Mouse (Mus musculus) hindbrain, embryonic 16.5 days (tissue): ENCODE measurements around the gene Gm10490. TPM values are rescaled to one million over a fixed set of nuclear protein-coding genes. Genes with fewer than 3 reads are reported as not detected.
"Not testable (repeated sequence)": the region's sequence is repeated elsewhere in the genome, so short reads cannot be mapped to it uniquely, and the experiment has no call there.

ENCODE experiments used
- ATAC-seq: fragments of 200-750 bp; cut with Nextera tagmentation; 2 replicates; pipeline ENCODE4 v1.8.0; 2017; ENCODE audit warnings: moderate TSS enrichment, moderate library complexity
- H3K27ac ChIP-seq: fragments of 300-500 bp; sonication (generic); 2 replicates; pipeline ENCODE4 v1.5.1; 2014; ENCODE audit warnings: low read depth, mild to moderate bottlenecking, control low read depth, low read length, moderate library complexity
- H3K27me3 ChIP-seq: fragments of 300-500 bp; sonication (generic); replicated peaks from 2 replicates; pipeline ENCODE4 v1.6.1; 2014; ENCODE audit warnings: low read length; ENCODE audit not compliant: control insufficient read depth, insufficient read depth
- H3K36me3 ChIP-seq: fragments of 300-500 bp; sonication (generic); 2 replicates; pipeline ENCODE4 v1.6.1; 2014; ENCODE audit warnings: mild to moderate bottlenecking, low read length, moderate library complexity, mixed read lengths; ENCODE audit not compliant: control insufficient read depth, insufficient read depth
- H3K4me1 ChIP-seq: fragments of 300-500 bp; sonication (generic); 2 replicates; pipeline ENCODE4 v1.6.1; 2014; ENCODE audit warnings: low read depth, low read length; ENCODE audit not compliant: control insufficient read depth, insufficient read depth
- H3K4me2 ChIP-seq: fragments of 300-500 bp; sonication (generic); 2 replicates; pipeline ENCODE4 v1.6.1; 2014; ENCODE audit warnings: mild to moderate bottlenecking, low read length, control low read depth, moderate library complexity
- H3K4me3 ChIP-seq: fragments of 300-500 bp; sonication (generic); 2 replicates; pipeline ENCODE4 v1.5.1; 2014; ENCODE audit warnings: mild to moderate bottlenecking, low read length, control low read depth, moderate library complexity
- H3K9ac ChIP-seq: fragments of 300-500 bp; sonication (generic); 2 replicates; pipeline ENCODE4 v1.6.1; 2014; ENCODE audit warnings: low read depth, mild to moderate bottlenecking, control low read depth, low read length, moderate library complexity
- H3K9me3 ChIP-seq: fragments of 300-500 bp; sonication (generic); 2 replicates; pipeline ENCODE4 v1.6.1; 2014; ENCODE audit warnings: mild to moderate bottlenecking, low read length, moderate library complexity; ENCODE audit not compliant: control insufficient read depth
- WGBS: fragments of 180-500 bp; shearing (Covaris S2); extraction: QIAGEN DNeasy Blood & Tissue Kit; methylation state at CpG from one replicate; pipeline ENCODE4 v1.1.7; 2014; 5-methylcytosine and 5-hydroxymethylcytosine counted together
- polyA plus RNA-seq: library from polyadenylated mRNA; unstranded; fragments of >200 nt; fragmentation: Nextera tagmentation; extraction: Ambion mirVana; gene quantifications from 2 replicates; pipeline ENCODE4 v1.2.1, GENCODE M21; 2015

The Gm10490 gene
- not detected in 2 replicates for polyA plus RNA-seq

DNA sequence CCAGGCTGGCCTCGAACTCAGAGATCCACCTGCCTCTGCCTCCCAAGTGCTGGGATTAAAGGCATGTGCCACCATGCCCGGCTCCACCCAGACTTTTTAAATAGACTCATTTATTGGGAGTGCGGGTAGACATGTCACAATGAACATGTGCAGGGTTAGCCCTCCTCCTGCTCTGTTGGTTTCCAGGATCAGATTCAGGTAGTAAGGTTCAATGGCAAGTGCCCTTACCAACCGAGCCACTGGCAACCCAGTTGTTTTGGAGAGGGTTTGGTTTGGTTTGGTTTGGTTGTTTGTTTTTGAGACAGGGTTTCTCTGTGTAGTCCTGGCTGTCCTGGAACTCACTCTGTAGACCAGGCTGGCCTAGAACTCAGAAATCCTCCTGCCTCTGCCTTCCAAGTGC lies at the start of gene Gm10490:
Gene Gm10490 (plus strand): TSS at position 301 of the 400 bp plus-strand sequence.
- H3K9me3 ChIP-seq, H3K36me3 ChIP-seq, H3K4me3 ChIP-seq, H3K4me1 ChIP-seq, H3K27me3 ChIP-seq, H3K27ac ChIP-seq, ATAC-seq, H3K4me2 ChIP-seq, H3K9ac ChIP-seq: not testable (repeated sequence)
- WGBS = 99% methylated on average over 4 of the region's 4 CpGs

DNA sequence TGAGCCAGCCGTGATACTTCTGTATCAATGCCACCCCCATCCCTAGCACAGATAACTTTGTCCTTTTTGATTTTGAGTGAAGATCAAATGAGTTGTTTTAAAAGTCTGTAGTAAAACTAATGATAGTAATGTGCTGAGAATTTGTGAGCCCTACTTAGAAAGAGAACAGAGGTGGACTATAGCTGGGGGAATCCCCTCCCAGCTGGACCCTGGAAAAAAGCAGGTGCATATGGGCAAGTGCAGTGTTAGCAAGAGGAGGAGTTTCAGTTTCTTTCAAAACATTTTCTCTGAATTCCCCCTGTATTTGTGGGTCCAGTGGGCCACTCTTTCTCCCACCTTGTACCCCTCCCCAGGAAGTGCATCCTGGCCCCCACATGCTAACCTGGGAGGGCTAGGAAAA lies 46.2 kb upstream of the Gm10490 start:
- WGBS = 93% methylated on average over 1 of the region's 1 CpGs
- ATAC-seq = no peak

DNA sequence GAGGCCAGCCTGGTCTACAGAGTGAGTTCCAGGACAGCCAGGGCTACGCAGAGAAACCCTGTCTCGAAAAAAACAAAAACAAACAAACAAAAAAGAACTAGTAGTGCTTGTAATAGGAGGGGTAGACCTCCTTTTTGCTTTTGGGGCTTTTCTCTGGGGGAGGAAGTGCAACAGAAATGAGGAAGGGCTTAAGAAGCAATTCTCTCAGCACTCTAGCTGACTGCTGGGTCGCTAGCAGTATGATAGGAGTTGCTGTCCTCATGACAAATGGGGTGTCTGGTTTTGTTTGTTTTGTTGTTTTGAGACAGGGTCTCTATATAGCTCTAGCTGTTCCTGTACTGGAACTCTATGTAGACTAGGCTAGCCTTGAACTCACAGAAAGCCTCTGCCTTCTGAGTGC lies 44.8 kb upstream of the Gm10490 start:
- no peak overlapping the region for H3K9ac ChIP-seq
- 0 out of 2 replicates have a peak, but pooled peaks cover 6% of the 10 kb centered on the region for H3K36me3 ChIP-seq
- H3K4me2 ChIP-seq = no peak overlapping the region
- no peak for ATAC-seq
- 83% methylated on average over 3 of the region's 3 CpGs for WGBS
- H3K4me3 ChIP-seq = no peak overlapping the region
- no peaks in the 10 kb centered on the region for H3K9me3 ChIP-seq
- no peaks in the 10 kb centered on the region for H3K4me1 ChIP-seq
- no peaks in the 10 kb centered on the region for H3K27me3 ChIP-seq
- H3K27ac ChIP-seq = no peak overlapping the region

More for the DNA sequence above, 46.2 kb upstream of the Gm10490 start:
- Histone ChIP-seq H3K27me3 (no peaks in the 10 kb centered on the region), H3K4me1 (no peaks in the 10 kb centered on the region), H3K9me3 (no peaks in the 10 kb centered on the region), H3K36me3 (0 out of 2 replicates have a peak, but pooled peaks cover 4% of the 10 kb centered on the region), H3K27ac (no peak overlapping the region), H3K4me2 (no peak overlapping the region), H3K4me3 (no peak overlapping the region), H3K9ac (no peak overlapping the region)

DNA sequence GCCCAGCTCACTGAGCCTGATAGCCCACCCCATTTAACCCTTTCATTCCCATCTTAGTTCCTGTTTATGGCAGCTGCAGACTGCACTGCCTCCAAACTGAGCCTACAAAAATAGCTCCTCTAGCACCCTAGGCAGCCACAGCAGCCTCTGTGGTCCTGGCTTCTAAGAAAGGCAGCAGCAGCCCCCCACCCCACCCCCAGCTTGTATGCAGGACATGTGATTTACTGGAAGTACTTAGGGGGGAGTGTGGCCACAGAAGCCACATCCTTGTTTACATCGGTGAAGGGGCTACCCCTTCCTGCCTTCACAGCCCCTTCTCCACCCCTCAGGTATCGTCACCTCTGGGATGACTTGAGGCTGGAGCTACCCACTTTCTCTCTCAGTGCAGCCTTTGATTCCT lies 44.0 kb upstream of the Gm10490 start:
- no peak for ATAC-seq
- Histone ChIP-seq H3K36me3 (0 out of 2 replicates have a peak, but pooled peaks cover 6% of the 10 kb centered on the region), H3K4me2 (no peak overlapping the region), H3K9ac (no peak overlapping the region), H3K27me3 (no peaks in the 10 kb centered on the region), H3K4me3 (no peak overlapping the region), H3K27ac (no peak overlapping the region), H3K9me3 (no peaks in the 10 kb centered on the region), H3K4me1 (no peaks in the 10 kb centered on the region)
- WGBS = 70% methylated on average over 2 of the region's 2 CpGs

DNA sequence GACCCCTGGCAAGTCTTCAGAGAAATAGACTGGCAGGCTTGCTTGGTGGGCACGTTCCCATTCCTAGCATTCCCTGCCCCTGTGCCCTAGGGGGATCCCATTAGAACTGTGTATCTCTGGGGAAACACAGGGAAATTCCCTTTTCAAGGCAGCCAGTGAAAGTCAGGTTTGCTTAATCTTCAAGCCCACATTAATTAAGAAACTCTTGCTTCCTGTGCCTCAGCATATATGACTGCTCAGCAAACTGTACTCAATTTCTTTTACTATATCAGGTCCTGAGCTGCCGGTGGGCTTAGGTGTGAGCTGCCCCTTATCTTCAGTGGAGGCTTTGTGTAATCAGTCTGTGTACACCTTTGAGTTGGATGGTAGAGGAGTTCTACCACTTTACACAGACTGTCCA lies 43.6 kb upstream of the Gm10490 start:
- Histone ChIP-seq H3K4me2 (no peak overlapping the region), H3K27me3 (no peaks in the 10 kb centered on the region), H3K27ac (no peak overlapping the region), H3K36me3 (0 out of 2 replicates have a peak, but pooled peaks cover 6% of the 10 kb centered on the region), H3K9ac (no peak overlapping the region), H3K4me1 (no peaks in the 10 kb centered on the region), H3K9me3 (no peaks in the 10 kb centered on the region), H3K4me3 (no peak overlapping the region)
- WGBS = 69% methylated on average over 2 of the region's 2 CpGs
- ATAC-seq = no peak

DNA sequence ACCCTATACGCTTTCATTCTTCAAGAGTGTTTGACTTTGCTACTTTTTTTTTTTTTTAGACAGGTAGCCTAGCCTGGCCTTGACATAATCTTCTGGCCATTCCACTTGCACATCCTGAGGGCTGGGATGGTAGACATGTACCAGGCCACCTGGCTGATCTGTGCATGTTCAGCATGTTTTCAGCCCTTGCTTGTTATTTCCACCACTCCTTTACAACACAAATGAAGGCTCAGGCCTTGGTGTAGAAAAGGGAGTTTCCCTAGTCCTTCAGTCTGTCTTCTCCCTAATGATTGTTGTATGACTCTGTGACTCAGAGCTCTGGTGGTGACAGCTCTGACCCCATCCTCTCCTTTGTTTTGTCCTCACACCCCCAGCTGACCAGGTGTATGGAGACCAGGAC lies 42.2 kb upstream of the Gm10490 start:
- no peak overlapping the region for H3K4me2 ChIP-seq
- no peak for ATAC-seq
- no peak overlapping the region for H3K27ac ChIP-seq
- no peaks in the 10 kb centered on the region for H3K9me3 ChIP-seq
- H3K27me3 ChIP-seq = no peaks in the 10 kb centered on the region
- no peaks in the 10 kb centered on the region for H3K4me1 ChIP-seq
- no peak overlapping the region for H3K4me3 ChIP-seq
- H3K36me3 ChIP-seq = 0 out of 2 replicates have a peak, but pooled peaks cover 6% of the 10 kb centered on the region
- no peak overlapping the region for H3K9ac ChIP-seq
- WGBS = 100% methylated on average over 1 of the region's 1 CpGs

DNA sequence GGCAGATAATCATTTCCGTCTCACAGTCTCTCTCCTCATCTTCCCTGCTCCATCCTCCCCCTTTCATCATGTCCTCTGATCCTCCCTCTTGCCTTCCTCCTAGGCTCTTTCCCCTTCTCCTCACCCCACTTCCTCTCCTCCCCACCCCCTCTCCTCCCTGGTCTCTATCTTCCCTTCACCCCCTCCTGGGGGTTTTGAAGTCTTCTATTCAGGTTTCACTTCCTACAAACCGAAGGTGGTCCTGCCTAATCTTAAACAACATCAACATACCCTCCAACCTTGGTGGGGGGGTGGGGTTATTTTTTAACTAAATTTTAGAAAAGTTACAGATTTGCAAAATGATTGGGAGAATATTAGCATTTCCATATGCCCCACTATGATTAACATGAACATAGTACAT lies 40.8 kb upstream of the Gm10490 start:
- H3K4me2 ChIP-seq = no peak overlapping the region
- no peak overlapping the region for H3K27ac ChIP-seq
- WGBS = 47% methylated on average over 2 of the region's 2 CpGs
- no peak overlapping the region for H3K9ac ChIP-seq
- H3K27me3 ChIP-seq = no peaks in the 10 kb centered on the region
- H3K4me1 ChIP-seq = no peaks in the 10 kb centered on the region
- 0 out of 2 replicates have a peak, but pooled peaks cover 6% of the 10 kb centered on the region for H3K36me3 ChIP-seq
- H3K9me3 ChIP-seq = no peaks in the 10 kb centered on the region
- no peak overlapping the region for H3K4me3 ChIP-seq
- no peak for ATAC-seq

DNA sequence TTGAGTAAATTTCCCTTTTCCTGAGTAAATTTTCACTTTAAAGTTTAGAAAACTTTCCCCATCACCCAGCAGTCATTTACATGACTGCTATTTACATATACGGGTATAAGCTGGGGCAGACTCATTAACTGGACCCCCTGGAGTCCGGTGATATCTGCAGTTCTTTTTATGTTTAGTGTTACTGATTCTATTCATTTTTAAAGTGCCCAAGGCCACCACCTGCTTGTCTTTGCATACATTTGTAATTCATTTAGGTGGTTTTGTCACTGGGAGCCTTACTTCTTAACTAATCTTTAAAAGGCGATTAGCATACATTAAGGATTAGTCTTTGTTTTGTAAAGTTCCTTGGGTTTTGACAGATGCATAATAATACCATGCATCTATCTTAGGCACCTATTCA lies 39.5 kb upstream of the Gm10490 start:
- H3K27me3 ChIP-seq = no peaks in the 10 kb centered on the region
- 37% methylated on average over 3 of the region's 3 CpGs for WGBS
- no peak overlapping the region for H3K9ac ChIP-seq
- no peak for ATAC-seq
- H3K4me1 ChIP-seq = no peaks in the 10 kb centered on the region
- H3K4me2 ChIP-seq = no peak overlapping the region
- no peaks in the 10 kb centered on the region for H3K9me3 ChIP-seq
- no peak overlapping the region for H3K27ac ChIP-seq
- 0 out of 2 replicates have a peak, but pooled peaks cover 6% of the 10 kb centered on the region for H3K36me3 ChIP-seq
- H3K4me3 ChIP-seq = no peak overlapping the region

DNA sequence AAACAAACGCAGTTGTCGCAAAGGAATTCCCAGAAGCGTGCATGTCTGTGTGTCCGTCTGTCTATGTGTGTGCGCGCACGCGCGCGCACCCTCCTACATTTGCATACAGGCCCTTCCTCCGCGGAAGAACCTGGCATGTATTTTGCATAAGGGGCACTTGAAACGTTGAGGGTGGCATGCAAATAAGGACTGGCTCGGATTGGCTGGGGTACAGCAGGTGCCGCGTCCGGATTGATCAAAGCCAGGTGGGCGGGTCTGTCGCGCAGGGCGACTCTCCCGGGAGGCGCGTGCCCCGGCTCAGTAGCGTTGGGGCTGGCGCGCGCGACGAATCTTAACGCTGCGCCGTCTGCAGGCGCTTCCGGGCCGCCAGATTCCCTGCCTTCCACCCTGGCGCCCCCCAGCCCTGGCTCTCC lies 31.3 kb upstream of the Gm10490 start, which contains the start of gene Pim2:
Gene Pim2 (plus strand): TSS at position 256 of the 413 bp plus-strand sequence.
- no peaks in the 10 kb centered on the region for H3K9me3 ChIP-seq
- peaks cover 2% of the 10 kb centered on the region for H3K4me1 ChIP-seq
- H3K27me3 ChIP-seq = no peaks in the 10 kb centered on the region
- peak within 1 kb of the TSS; percentile 72 for H3K4me2 ChIP-seq
- H3K9ac ChIP-seq = peak within 1 kb of the TSS; percentile 67
- peak; percentile 91 for ATAC-seq
- WGBS = 14% methylated on average over 38 of the region's 38 CpGs
- peak within 1 kb of the TSS; percentile 71 for H3K27ac ChIP-seq
- no peaks in the 10 kb centered on the region for H3K36me3 ChIP-seq
- H3K4me3 ChIP-seq = peak within 1 kb of the TSS; percentile 56
